Mouse (Mus musculus) ES-Bruce4 (cell line): ENCODE results near the gene Ubap2.

Experiments used
- CTCF ChIP-seq: IDR thresholded peaks from one replicate; pipeline ENCODE4 v1.8.1; 2011; ENCODE audit warnings: low read depth, low read length
- EP300 ChIP-seq: IDR thresholded peaks from 2 replicates; pipeline ENCODE4 v1.6.1; 2011; ENCODE audit warnings: low read depth, low read length; ENCODE audit not compliant: insufficient read depth
- POLR2A ChIP-seq: IDR thresholded peaks from one replicate; pipeline ENCODE4 v1.8.1; 2011; ENCODE audit warnings: low read length; ENCODE audit not compliant: insufficient read depth

- TF ChIP-seq CTCF (no peak), POLR2A (no peak), EP300 (no peak)
These were observed 43.3 kb upstream of the Ubap2 start for GRCm38 (mm10) chr4:41318267-41318666.
